Mouse (Mus musculus): ENCODE measurements around the gene Nrtn. TPM values are rescaled to one million over a fixed set of nuclear protein-coding genes. Genes with fewer than 3 reads are reported as not detected.

The Nrtn gene
- polyA plus RNA-seq, 1 experiment from 2014 or later, result 18.4 TPM

GRCm38 (mm10) chr17:56777568-56777967, 20.2 kb upstream of the Nrtn start:
- ATAC-seq (ENCODE audit: insufficient number of reproducible peaks, insufficient read depth, low FRiP score, low TSS enrichment, low read depth), result no peak
- H3K4me2 ChIP-seq, result no peak overlapping the region
- no peak overlapping the region for H3K9ac ChIP-seq
- no peak overlapping the region for H3K4me3 ChIP-seq
- peaks cover 8% of the 10 kb centered on the region; the same call in 1 of the 2 replicates for H3K9me3 ChIP-seq
- WGBS, result 94% methylated on average over 11 of the region's 11 CpGs
- no peaks in the 10 kb centered on the region for H3K27me3 ChIP-seq
- peaks cover 15% of the 10 kb centered on the region for H3K36me3 ChIP-seq
- H3K27ac ChIP-seq, result no peak overlapping the region
- H3K4me1 ChIP-seq, result no peaks in the 10 kb centered on the region

- H3K4me1 ChIP-seq, result peaks cover 5% of the 10 kb centered on the region
- H3K4me2 ChIP-seq, result no peak within 1 kb of the TSS
- no peak for ATAC-seq (ENCODE audit: insufficient number of reproducible peaks, insufficient read depth, low FRiP score, low TSS enrichment, low read depth)
- 86% methylated on average over 5 of the region's 5 CpGs for WGBS
- H3K9ac ChIP-seq, result no peak within 1 kb of the TSS
- H3K27ac ChIP-seq, result no peak within 1 kb of the TSS
- peaks cover 51% of the 10 kb centered on the region for H3K36me3 ChIP-seq
- no peaks in the 10 kb centered on the region for H3K27me3 ChIP-seq
- no peak within 1 kb of the TSS for H3K4me3 ChIP-seq
- H3K9me3 ChIP-seq, result no peaks in the 10 kb centered on the region
Measured at GRCm38 (mm10) chr17:56769950-56770349, 12.6 kb upstream of the Nrtn start, which contains the start of gene Prr22. Gene Prr22 (plus strand): TSS chr17:56770250.

- Histone ChIP-seq H3K27ac (no peak overlapping the region), H3K9me3 (no peaks in the 10 kb centered on the region), H3K36me3 (peaks cover 51% of the 10 kb centered on the region), H3K9ac (no peak overlapping the region), H3K4me1 (peaks cover 5% of the 10 kb centered on the region), H3K4me3 (no peak overlapping the region), H3K4me2 (no peak overlapping the region), H3K27me3 (no peaks in the 10 kb centered on the region)
- ATAC-seq (ENCODE audit: insufficient number of reproducible peaks, insufficient read depth, low FRiP score, low TSS enrichment, low read depth), result no peak
- 91% methylated on average over 11 of the region's 11 CpGs for WGBS
Measured at GRCm38 (mm10) chr17:56768941-56769340, 11.6 kb upstream of the Nrtn start.

- H3K36me3 ChIP-seq, result peaks cover 51% of the 10 kb centered on the region
Measured at GRCm38 (mm10) chr17:56767531-56768135, 10.3 kb upstream of the Nrtn start.

GRCm38 (mm10) chr17:56766631-56767405, 9.5 kb upstream of the Nrtn start:
- H3K9ac ChIP-seq, result no peak overlapping the region
- H3K27me3 ChIP-seq, result no peaks in the 10 kb centered on the region
- WGBS, result 91% methylated on average over 27 of the region's 27 CpGs
- ATAC-seq (ENCODE audit: insufficient number of reproducible peaks, insufficient read depth, low FRiP score, low TSS enrichment, low read depth), result no peak
- no peak overlapping the region for H3K27ac ChIP-seq
- H3K36me3 ChIP-seq, result peaks cover 51% of the 10 kb centered on the region
- H3K4me2 ChIP-seq, result no peak overlapping the region
- H3K4me1 ChIP-seq, result peaks cover 17% of the 10 kb centered on the region
- no peaks in the 10 kb centered on the region for H3K9me3 ChIP-seq
- H3K4me3 ChIP-seq, result no peak overlapping the region

More at GRCm38 (mm10) chr17:56767531-56768135, 10.3 kb upstream of the Nrtn start:
- Histone ChIP-seq H3K9ac (no peak overlapping the region), H3K27ac (no peak overlapping the region), H3K4me1 (peaks cover 11% of the 10 kb centered on the region), H3K4me3 (no peak overlapping the region), H3K4me2 (no peak overlapping the region), H3K9me3 (no peaks in the 10 kb centered on the region), H3K27me3 (no peaks in the 10 kb centered on the region)
- ATAC-seq (ENCODE audit: insufficient number of reproducible peaks, insufficient read depth, low FRiP score, low TSS enrichment, low read depth), result no peak
- 93% methylated on average over 29 of the region's 29 CpGs for WGBS

GRCm38 (mm10) chr17:56765431-56765830, 8.1 kb upstream of the Nrtn start:
- peak overlapping the region; percentile 73 for H3K4me3 ChIP-seq
- peak overlapping the region; percentile 86 for H3K9ac ChIP-seq
- WGBS, result 50% methylated on average over 12 of the region's 12 CpGs
- H3K4me2 ChIP-seq, result peak overlapping the region; percentile 82
- ATAC-seq (ENCODE audit: insufficient number of reproducible peaks, insufficient read depth, low FRiP score, low TSS enrichment, low read depth), result no peak
- H3K27me3 ChIP-seq, result peaks cover 10% of the 10 kb centered on the region; the same call in 1 of the 2 replicates
- H3K4me1 ChIP-seq, result peaks cover 21% of the 10 kb centered on the region
- H3K27ac ChIP-seq, result peak overlapping the region; percentile 92; the same call in 1 of the 2 replicates
- no peaks in the 10 kb centered on the region for H3K9me3 ChIP-seq
- peaks cover 40% of the 10 kb centered on the region for H3K36me3 ChIP-seq

GRCm38 (mm10) chr17:56764474-56765354, 7.4 kb upstream of the Nrtn start, which contains the start of gene Dus3l:
Gene Dus3l (plus strand): TSS chr17:56764757.
- peaks cover 21% of the 10 kb centered on the region for H3K4me1 ChIP-seq
- WGBS, result 3% methylated on average over 54 of the region's 58 CpGs
- H3K9ac ChIP-seq, result peak within 1 kb of the TSS; percentile 86
- peak; percentile 74 for ATAC-seq (ENCODE audit: insufficient number of reproducible peaks, insufficient read depth, low FRiP score, low TSS enrichment, low read depth)
- H3K9me3 ChIP-seq, result no peaks in the 10 kb centered on the region
- peak within 1 kb of the TSS; percentile 73 for H3K4me3 ChIP-seq
- H3K27ac ChIP-seq, result peak within 1 kb of the TSS; percentile 92
- peaks cover 11% of the 10 kb centered on the region; the same call in 1 of the 2 replicates for H3K27me3 ChIP-seq
- peaks cover 33% of the 10 kb centered on the region for H3K36me3 ChIP-seq
- peak within 1 kb of the TSS; percentile 82 for H3K4me2 ChIP-seq

- no peak for ATAC-seq (ENCODE audit: insufficient number of reproducible peaks, insufficient read depth, low FRiP score, low TSS enrichment, low read depth)
- H3K4me1 ChIP-seq, result peaks cover 21% of the 10 kb centered on the region
- 78% methylated on average over 8 of the region's 8 CpGs for WGBS
- peak overlapping the region; percentile 73 for H3K4me3 ChIP-seq
- H3K27me3 ChIP-seq, result peaks cover 14% of the 10 kb centered on the region; the same call in 1 of the 2 replicates
- no peak overlapping the region for H3K27ac ChIP-seq
- H3K4me2 ChIP-seq, result peak overlapping the region; percentile 82
- no peak overlapping the region; the same call in 1 of the 2 replicates for H3K9ac ChIP-seq
- H3K9me3 ChIP-seq, result no peaks in the 10 kb centered on the region
- H3K36me3 ChIP-seq, result peaks cover 24% of the 10 kb centered on the region
Measured at GRCm38 (mm10) chr17:56763741-56764250, 6.5 kb upstream of the Nrtn start.

- H3K36me3 ChIP-seq, result peaks cover 16% of the 10 kb centered on the region
- H3K4me1 ChIP-seq, result peaks cover 24% of the 10 kb centered on the region
- H3K4me2 ChIP-seq, result no peak overlapping the region; the same call in 1 of the 2 replicates
- H3K27me3 ChIP-seq, result peaks cover 16% of the 10 kb centered on the region
- 0 out of 2 replicates have a peak overlapping the region, but pooled peaks have one; percentile 22 for H3K27ac ChIP-seq
- H3K9me3 ChIP-seq, result no peaks in the 10 kb centered on the region
- peak overlapping the region; percentile 55; the same call in 1 of the 2 replicates for H3K4me3 ChIP-seq
- no peak overlapping the region for H3K9ac ChIP-seq
- ATAC-seq (ENCODE audit: insufficient number of reproducible peaks, insufficient read depth, low FRiP score, low TSS enrichment, low read depth), result no peak
- 50% methylated on average over 27 of the region's 27 CpGs for WGBS
Measured at GRCm38 (mm10) chr17:56762769-56763731, 5.7 kb upstream of the Nrtn start.

- H3K27ac ChIP-seq, result peak overlapping the region; percentile 73
- H3K4me3 ChIP-seq, result peak overlapping the region; percentile 55
- H3K4me2 ChIP-seq, result peak overlapping the region; percentile 78
- H3K27me3 ChIP-seq, result peaks cover 27% of the 10 kb centered on the region
- H3K36me3 ChIP-seq, result peaks cover 6% of the 10 kb centered on the region
- H3K4me1 ChIP-seq, result peaks cover 34% of the 10 kb centered on the region
- peak; percentile 22 for ATAC-seq (ENCODE audit: insufficient number of reproducible peaks, insufficient read depth, low FRiP score, low TSS enrichment, low read depth)
- H3K9ac ChIP-seq, result peak overlapping the region; percentile 74
- under 1% methylated on average over 28 of the region's 28 CpGs for WGBS
- no peaks in the 10 kb centered on the region for H3K9me3 ChIP-seq
Measured at GRCm38 (mm10) chr17:56761991-56762410, 4.7 kb upstream of the Nrtn start.

All from embryonic facial prominence, embryonic 13.5 days (tissue).